Mouse (Mus musculus): Measurements from ENCODE around the gene Ppp1r1a. TPM values are rescaled to one million over a fixed set of nuclear protein-coding genes. Genes with fewer than 3 reads are reported as not detected.

Ppp1r1a gene
- total RNA-seq, 2 experiments from 2014 or later = 155 to 157 TPM

Other genes with a start within 250 kb of the Ppp1r1a start
- under 1 TPM; 0.69 to 0.94 TPM for gene Gpr84, start 227.4 kb downstream of the Ppp1r1a start, total RNA-seq (2021)
- gene Zfp385a, start 197.9 kb downstream of the Ppp1r1a start, total RNA-seq (2021) = 10 to 100 TPM; 62.4 to 64.8 TPM
- 1 to 10 TPM; 2.3 to 5.4 TPM for gene Itga5, start 171.2 kb downstream of the Ppp1r1a start, total RNA-seq (2021)
- under 1 TPM in 1 of 2 experiments, not detected in 1; 0.73 TPM for gene Gtsf1, start 107.5 kb downstream of the Ppp1r1a start, total RNA-seq (2021)
- gene Gtsf2, start 89.5 kb downstream of the Ppp1r1a start, total RNA-seq (2021) = not detected
- 10 to 100 TPM; 10.6 to 11.5 TPM for gene Nckap1l, start 84.2 kb downstream of the Ppp1r1a start, total RNA-seq (2021)
- gene Pde1b, start 35.0 kb downstream of the Ppp1r1a start, total RNA-seq (2021) = 100 to 1,000 TPM; 124 to 227 TPM
- gene Glycam1, start 27.1 kb upstream of the Ppp1r1a start, total RNA-seq (2021) = not detected
- gene Mucl1, start 217.5 kb upstream of the Ppp1r1a start, total RNA-seq (2021) = not detected

Measured in left cerebral cortex, postnatal 25 days (tissue).